Mouse (Mus musculus) stomach, postnatal 0 days (tissue): ENCODE measurements around the gene Cyp8b1. TPM values are rescaled to one million over a fixed set of nuclear protein-coding genes. Genes with fewer than 3 reads are reported as not detected.

Experiments used
- ATAC-seq: fragments of 200-750 bp; cut with Nextera tagmentation; 2 replicates; pipeline ENCODE4 v1.8.0; 2017; ENCODE audit not compliant: low FRiP score, low TSS enrichment
- DNase-seq: peaks from one replicate; pipeline ENCODE4 v3.0.0-alpha.2; 2016; ENCODE audit warnings: low spot score
- H3K27ac ChIP-seq: fragments of 300-500 bp; sonication (generic); replicated peaks from 2 replicates; pipeline ENCODE4 v1.5.1; 2014; ENCODE audit warnings: mild to moderate bottlenecking, control low read depth
- H3K27me3 ChIP-seq: fragments of 300-500 bp; sonication (generic); 2 replicates; pipeline ENCODE4 v1.6.1; 2014; ENCODE audit warnings: low read length; ENCODE audit not compliant: control insufficient read depth, insufficient read depth
- H3K36me3 ChIP-seq: fragments of 300-500 bp; sonication (generic); 2 replicates; pipeline ENCODE4 v1.6.1; 2014; ENCODE audit warnings: low read length, mixed read lengths; ENCODE audit not compliant: control insufficient read depth, insufficient read depth
- H3K4me1 ChIP-seq: fragments of 300-500 bp; sonication (generic); replicated peaks from 2 replicates; pipeline ENCODE4 v1.6.1; 2014; ENCODE audit warnings: antibody characterized with exemption; ENCODE audit not compliant: control insufficient read depth, insufficient read depth
- H3K4me2 ChIP-seq: fragments of 300-500 bp; sonication (generic); replicated peaks from 2 replicates; pipeline ENCODE4 v1.6.1; 2014; ENCODE audit warnings: low read depth, mild to moderate bottlenecking, control low read depth, moderate library complexity
- H3K4me3 ChIP-seq: fragments of 300-500 bp; sonication (generic); 2 replicates; pipeline ENCODE4 v1.5.1; 2014; ENCODE audit warnings: low read depth, low read length, control low read depth
- H3K9ac ChIP-seq: fragments of 300-500 bp; sonication (generic); 2 replicates; pipeline ENCODE4 v1.6.1; 2014; ENCODE audit warnings: mild to moderate bottlenecking, low read length, control low read depth, mixed read lengths
- H3K9me3 ChIP-seq: fragments of 300-500 bp; sonication (generic); 2 replicates; pipeline ENCODE4 v1.6.1; 2016; ENCODE audit warnings: low read length; ENCODE audit not compliant: control insufficient read depth
- CTCF ChIP-seq: IDR thresholded peaks from 2 replicates; pipeline ENCODE4 v1.5.1; 2016; ENCODE audit warnings: antibody characterized with exemption, low read depth, mild to moderate bottlenecking, moderate library complexity
- EP300 ChIP-seq: optimal IDR thresholded peaks from 2 replicates; pipeline ENCODE3; 2016; ENCODE audit warnings: antibody characterized with exemption
- WGBS: fragments of 180-500 bp; shearing (Covaris S2); extraction: QIAGEN DNeasy Blood & Tissue Kit; methylation state at CpG from one replicate; pipeline ENCODE4 v1.1.7; 2014; 5-methylcytosine and 5-hydroxymethylcytosine counted together
- polyA plus RNA-seq: library from polyadenylated mRNA; unstranded; fragments of >200 nt; fragmentation: Nextera tagmentation; extraction: Ambion mirVana; gene quantifications from 2 replicates; pipeline ENCODE4 v1.2.1, GENCODE M21; 2015

The Cyp8b1 gene
- polyA plus RNA-seq, 1 experiment from 2014 or later, result 0.85 TPM

DNA sequence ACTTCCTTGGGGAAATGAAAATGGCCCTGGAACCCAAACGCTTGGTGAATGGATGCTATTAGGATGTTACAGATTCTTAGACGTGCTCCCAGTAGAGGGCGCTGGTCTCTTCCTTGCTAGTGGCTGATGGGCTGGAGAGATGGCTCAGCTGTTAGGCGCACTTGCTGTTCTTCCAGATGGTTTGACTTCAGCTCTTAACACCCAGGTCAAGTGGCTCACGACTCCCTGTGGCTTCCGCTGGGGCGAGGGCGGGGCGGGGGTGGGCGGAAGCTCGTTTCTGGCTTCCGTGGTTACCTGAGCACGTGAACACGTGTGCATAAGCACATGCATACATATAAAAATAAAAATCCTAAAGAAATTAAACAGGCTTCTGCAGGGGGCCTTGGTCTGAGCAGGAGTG, 35.3 kb downstream of the Cyp8b1 start:
- DNase-seq (peak; percentile 67), ATAC-seq (peak; percentile 71)
- TF ChIP-seq EP300 (no peak), CTCF (peak; percentile 86)
- Histone ChIP-seq H3K4me1 (no peaks in the 10 kb centered on the region; the same call in 1 of the 2 replicates), H3K4me3 (no peak overlapping the region), H3K9me3 (no peaks in the 10 kb centered on the region), H3K9ac (no peak overlapping the region), H3K27ac (no peak overlapping the region; the same call in 1 of the 2 replicates), H3K36me3 (no peaks in the 10 kb centered on the region), H3K27me3 (no peaks in the 10 kb centered on the region), H3K4me2 (0 out of 2 replicates have a peak overlapping the region, but pooled peaks have one; percentile 23)
- 22% methylated on average over 14 of the region's 14 CpGs for WGBS

- Histone ChIP-seq H3K9ac (no peak overlapping the region), H3K4me3 (no peak overlapping the region), H3K9me3 (no peaks in the 10 kb centered on the region), H3K36me3 (no peaks in the 10 kb centered on the region), H3K27ac (no peak overlapping the region), H3K4me2 (no peak overlapping the region), H3K4me1 (no peaks in the 10 kb centered on the region; the same call in 1 of the 2 replicates), H3K27me3 (no peaks in the 10 kb centered on the region)
- TF ChIP-seq CTCF (peak; percentile 97), EP300 (no peak)
- peak; percentile 15; the same call in 1 of the 2 replicates for ATAC-seq
- WGBS, result 5% methylated on average over 3 of the region's 3 CpGs
- peak; percentile 58 for DNase-seq
Observed at GRCm38 (mm10) chr9:121877052-121877740, 38.9 kb downstream of the Cyp8b1 start.

- H3K9ac ChIP-seq, result no peak overlapping the region
- DNase-seq (no peak), ATAC-seq (no peak)
- H3K27me3 ChIP-seq, result no peaks in the 10 kb centered on the region
- no peaks in the 10 kb centered on the region for H3K9me3 ChIP-seq
- no peak overlapping the region for H3K27ac ChIP-seq
- no peak overlapping the region for H3K4me2 ChIP-seq
- H3K4me1 ChIP-seq, result no peaks in the 10 kb centered on the region
- no peak overlapping the region for H3K4me3 ChIP-seq
- H3K36me3 ChIP-seq, result no peaks in the 10 kb centered on the region
- TF ChIP-seq CTCF (no peak), EP300 (no peak)
Observed at GRCm38 (mm10) chr9:121873578-121873977, 42.5 kb downstream of the Cyp8b1 start.

DNA sequence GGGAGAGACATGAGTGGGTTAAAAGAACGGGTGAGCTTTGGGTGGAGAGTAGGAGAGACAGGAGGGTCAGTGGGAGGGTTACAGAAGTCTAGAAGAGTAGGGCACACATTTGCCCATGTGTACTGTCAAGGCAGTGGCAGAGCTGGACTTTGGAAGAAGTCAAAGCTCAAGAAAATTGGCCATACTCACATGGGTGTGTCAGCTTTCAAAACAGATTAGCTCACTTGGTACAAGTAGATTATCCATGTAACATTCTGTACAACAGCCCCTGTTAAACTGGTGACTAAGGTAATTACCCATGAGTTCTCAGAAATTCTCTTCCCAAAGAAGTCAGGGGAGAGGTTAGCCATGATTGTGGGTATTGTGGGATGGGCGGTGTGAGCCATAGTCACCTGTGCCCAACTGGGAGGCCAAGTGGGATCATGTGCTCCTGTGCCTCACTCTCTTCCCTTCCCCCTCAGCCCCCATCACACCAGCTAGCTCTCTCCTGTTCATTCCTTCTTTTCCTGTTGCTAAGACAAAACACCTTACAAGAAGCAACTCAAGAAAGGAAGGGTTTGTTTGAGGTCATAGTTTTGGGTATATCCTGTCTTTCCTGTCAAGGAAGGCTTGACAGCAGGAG, 43.9 kb downstream of the Cyp8b1 start:
- Histone ChIP-seq H3K4me3 (no peak overlapping the region), H3K36me3 (no peaks in the 10 kb centered on the region), H3K4me2 (no peak overlapping the region), H3K27ac (no peak overlapping the region; the same call in 1 of the 2 replicates), H3K27me3 (no peaks in the 10 kb centered on the region), H3K9ac (no peak overlapping the region), H3K9me3 (no peaks in the 10 kb centered on the region), H3K4me1 (no peaks in the 10 kb centered on the region)
- TF ChIP-seq EP300 (no peak), CTCF (no peak)
- 80% methylated on average over 2 of the region's 2 CpGs for WGBS
- ATAC-seq (peak; percentile 90), DNase-seq (peak; percentile 63)

DNA sequence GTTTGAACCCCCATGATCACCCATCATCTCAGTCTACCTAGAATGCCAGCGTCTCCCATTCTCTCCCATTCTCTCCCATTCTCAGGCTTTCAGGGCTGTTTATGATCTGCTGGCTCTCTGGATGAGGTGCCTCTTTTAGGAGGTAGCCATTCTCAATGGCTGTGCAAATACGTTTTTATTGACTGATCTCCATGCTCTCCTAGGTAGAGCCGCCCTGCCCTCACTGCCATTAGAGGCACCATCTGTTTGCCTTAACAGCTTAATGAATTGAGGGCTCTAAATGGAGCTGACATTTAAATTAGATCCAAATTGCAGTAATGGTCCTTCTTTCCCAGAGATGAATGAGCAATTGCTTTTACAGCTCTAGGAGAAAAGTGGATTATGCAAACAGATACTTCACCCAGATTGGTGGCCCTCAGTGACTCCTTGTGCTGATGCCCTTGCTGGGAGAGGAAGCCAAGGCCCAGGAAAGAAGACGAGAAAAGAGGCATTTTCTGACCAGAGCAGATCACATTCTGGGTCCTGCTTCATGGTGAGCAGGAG, 46.1 kb downstream of the Cyp8b1 start:
- H3K27ac ChIP-seq, result 0 out of 2 replicates have a peak overlapping the region, but pooled peaks have one; percentile 45
- ATAC-seq (no peak), DNase-seq (no peak)
- H3K9ac ChIP-seq, result no peak overlapping the region
- no peaks in the 10 kb centered on the region for H3K36me3 ChIP-seq
- H3K9me3 ChIP-seq, result no peaks in the 10 kb centered on the region
- no peaks in the 10 kb centered on the region for H3K4me1 ChIP-seq
- H3K27me3 ChIP-seq, result no peaks in the 10 kb centered on the region
- H3K4me3 ChIP-seq, result no peak overlapping the region
- 53% methylated on average over 4 of the region's 4 CpGs for WGBS
- no peak overlapping the region for H3K4me2 ChIP-seq
- no peak for TF ChIP-seq CTCF
- TF ChIP-seq EP300, result no peak

DNA sequence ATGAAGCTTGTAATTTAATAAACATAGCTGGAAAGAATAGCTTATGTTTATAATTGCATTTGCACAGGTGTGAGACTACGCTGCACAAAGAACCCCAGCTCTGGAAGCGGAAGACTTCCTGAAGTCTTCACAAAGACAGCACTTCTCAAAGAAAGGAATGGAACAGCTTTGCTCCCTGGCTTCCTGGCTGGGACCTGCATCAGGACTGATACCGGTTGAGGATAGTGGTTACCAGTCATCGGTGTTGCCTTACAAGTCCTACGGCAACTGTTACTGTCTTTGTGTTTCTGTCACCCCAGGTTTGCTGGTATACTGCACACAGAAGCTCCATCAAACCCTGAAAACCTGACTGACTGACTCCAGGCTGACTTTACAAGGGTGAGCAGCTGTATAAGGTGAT, 46.7 kb downstream of the Cyp8b1 start:
- TF ChIP-seq CTCF (no peak), EP300 (no peak)
- 74% methylated on average over 5 of the region's 5 CpGs for WGBS
- Histone ChIP-seq H3K9me3 (no peaks in the 10 kb centered on the region), H3K4me3 (no peak overlapping the region), H3K4me2 (no peak overlapping the region), H3K27me3 (no peaks in the 10 kb centered on the region), H3K9ac (no peak overlapping the region), H3K27ac (no peak overlapping the region), H3K36me3 (no peaks in the 10 kb centered on the region), H3K4me1 (no peaks in the 10 kb centered on the region)
- DNase-seq (no peak), ATAC-seq (no peak)
